Mouse (Mus musculus): ENCODE data around the gene Gm26897. TPM values are rescaled to one million over a fixed set of nuclear protein-coding genes. Genes with fewer than 3 reads are reported as not detected.

Gene Gm26897
- polyA plus RNA-seq, 2 experiments from 2014 or later: not detected

DNA sequence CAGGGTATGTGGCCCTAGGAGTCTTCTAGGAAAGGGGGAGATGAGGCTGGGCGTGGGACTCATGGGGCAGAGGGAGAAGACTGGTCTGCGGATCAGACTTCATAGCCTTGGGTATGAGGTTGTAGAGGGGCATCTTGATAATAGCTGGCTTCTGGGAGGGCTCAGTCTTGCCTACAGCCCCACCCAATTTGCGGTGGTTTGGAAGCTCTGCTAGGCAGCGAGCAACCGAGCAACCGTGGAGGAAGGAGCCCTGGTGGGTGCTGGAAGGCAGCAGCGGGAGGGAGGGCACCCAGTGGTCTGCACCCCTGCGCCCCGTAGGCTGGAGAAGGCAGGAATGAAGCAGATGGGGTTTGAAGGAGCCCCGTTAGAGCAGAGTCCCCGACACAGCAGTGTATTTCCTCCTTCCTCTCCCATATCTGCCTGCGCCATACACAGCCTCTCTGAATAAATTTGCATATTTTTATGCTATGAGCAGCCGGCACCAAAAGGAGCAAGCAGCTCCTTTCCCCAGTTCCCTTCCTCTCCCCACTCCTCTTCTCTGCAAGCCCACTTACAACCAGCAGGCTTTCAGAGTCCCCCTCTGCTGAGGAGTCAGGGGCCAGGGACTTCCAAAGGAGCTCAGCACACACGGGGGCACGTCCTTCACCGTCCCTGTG, 20.9 kb downstream of the Gm26897 start:
- no peak for ATAC-seq

DNA sequence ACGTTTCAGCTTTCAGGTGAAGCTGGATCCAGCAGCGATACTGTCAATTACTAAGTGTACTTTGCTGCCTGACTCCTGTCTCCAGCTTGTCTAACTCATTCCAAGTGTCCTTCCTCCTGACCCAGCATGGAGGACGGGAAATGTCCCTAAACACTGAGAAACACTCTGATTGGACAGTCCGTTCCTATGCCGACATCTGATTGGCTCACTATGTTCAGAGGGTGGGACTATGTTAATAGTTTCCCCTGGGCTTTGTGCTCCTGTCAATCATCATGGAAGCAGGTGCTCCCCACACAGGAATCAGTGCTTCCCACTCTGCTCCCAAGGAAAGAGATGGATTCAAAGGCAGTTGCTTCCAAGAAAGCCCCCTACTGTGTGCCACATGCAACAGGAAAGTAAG, 21.6 kb downstream of the Gm26897 start:
- no peak for ATAC-seq

DNA sequence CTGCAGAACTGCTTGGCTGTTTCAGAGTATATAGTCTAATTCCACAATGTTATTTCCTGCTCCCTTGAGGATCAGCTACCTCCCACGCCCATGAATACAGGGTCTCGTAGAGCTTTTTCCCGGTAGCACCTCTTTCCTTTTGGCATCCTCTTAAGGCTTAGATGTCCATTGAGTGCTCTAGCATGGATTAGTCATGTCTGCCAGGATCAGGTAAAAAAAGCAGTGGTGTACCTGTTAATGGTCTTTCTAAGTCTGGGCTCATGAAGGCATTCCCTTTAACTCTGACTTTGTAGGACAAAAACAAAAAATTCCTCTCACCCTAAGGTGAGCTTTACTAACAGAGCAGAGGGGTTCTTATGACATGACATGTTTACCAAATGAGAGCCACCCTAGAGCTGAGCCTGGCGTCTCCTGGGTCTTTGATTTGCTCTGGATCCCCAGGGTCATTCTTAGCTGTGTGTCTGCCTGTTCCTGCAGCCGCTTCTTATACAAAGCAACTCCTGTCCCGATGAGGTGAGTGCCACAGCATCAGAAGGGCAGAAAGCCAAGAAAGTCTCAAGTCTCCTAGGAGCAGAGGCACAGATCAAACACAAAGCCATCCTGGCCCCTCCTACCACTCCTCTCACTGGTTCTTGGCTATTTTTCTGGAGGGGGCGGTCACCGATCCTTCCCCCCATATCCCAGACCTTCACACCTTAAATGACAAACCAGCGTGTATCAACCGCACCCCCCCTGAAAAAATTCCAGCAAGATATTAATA, 27.2 kb downstream of the Gm26897 start:
- no peak for ATAC-seq

DNA sequence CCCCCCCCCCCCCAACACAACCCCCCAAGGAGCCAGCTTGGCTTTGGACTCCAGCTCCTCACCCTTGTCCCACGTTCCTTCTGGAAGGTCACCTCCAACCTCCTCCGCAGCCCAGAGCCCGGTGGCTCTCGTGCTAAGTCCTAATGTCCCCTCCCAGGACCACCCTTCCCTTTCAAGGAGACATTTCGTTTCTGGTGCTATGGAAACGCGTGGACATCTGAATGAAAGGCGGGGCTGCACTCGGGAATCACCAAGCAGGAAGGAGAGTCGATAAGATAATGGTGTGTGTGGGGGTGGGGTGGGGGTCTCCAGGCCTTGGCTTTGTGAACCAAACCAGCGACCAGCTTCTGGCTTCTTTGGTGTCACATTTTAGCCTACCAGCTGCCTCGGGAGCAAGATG, 27.9 kb downstream of the Gm26897 start:
- no peak for ATAC-seq

DNA sequence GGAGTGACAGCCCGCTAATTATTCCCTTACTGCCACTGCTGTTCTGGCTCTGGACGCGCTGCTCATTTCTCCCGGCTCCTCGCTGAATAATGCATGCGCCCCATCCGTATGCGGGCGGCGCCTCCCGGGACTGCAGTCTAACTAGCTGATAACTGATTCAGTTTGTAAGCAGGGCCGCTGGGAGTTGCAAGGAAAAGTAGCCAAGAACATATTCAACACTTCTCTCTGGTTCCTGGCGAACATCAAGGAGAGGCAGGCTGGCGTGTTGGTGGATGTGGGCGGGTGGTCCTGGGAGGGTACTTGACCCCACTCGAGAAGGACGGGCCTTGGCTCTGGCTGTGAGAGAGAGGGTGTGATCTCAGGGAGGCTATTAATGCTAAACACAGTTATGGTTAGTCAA, 28.4 kb downstream of the Gm26897 start:
- ATAC-seq: no peak

GRCm38 (mm10) chr5:111765671-111766290, 32.1 kb downstream of the Gm26897 start:
- no peak for ATAC-seq

DNA sequence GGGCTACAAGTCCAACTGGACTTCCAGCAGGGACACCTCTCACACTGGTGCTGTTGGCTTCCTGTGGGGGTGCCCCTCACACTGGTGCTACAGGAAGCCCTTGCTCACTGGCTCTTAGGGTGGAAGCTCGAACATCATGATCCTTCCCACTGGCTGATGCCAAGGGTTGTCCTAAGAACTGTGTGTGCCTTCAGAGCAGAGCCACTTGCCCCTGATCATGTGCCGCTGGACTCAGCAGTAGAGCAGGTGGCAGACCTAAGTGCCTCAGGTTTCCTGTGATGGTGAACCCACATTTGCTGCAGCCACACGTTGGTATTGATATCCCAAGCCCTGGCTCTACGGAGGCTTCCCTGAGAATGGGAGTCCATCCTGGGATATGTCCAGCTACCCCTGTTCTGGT, 33.0 kb downstream of the Gm26897 start:
- no peak for ATAC-seq

GRCm38 (mm10) chr5:111770266-111770665, 36.5 kb downstream of the Gm26897 start:
- ATAC-seq: no peak

DNA sequence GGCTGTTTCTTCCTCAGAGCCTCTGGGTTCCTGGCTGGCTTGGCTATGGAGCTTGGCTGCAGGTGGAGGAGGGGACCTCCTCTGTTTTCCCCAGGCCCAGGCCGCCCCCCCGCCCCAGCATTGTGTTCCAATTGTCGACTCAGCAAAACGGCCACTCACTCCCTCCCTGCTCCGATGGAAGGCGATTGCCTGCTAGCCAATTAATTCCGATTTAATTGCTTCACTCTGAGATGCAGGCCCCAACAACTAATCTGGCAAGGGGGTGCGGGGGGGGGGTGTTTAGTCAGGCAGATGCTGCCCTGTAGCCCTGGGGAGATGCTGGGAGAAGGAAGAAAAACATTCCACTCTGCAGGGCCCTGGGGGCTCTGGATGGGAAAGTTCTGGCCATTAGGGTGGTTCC, 38.4 kb downstream of the Gm26897 start:
- no peak for ATAC-seq

DNA sequence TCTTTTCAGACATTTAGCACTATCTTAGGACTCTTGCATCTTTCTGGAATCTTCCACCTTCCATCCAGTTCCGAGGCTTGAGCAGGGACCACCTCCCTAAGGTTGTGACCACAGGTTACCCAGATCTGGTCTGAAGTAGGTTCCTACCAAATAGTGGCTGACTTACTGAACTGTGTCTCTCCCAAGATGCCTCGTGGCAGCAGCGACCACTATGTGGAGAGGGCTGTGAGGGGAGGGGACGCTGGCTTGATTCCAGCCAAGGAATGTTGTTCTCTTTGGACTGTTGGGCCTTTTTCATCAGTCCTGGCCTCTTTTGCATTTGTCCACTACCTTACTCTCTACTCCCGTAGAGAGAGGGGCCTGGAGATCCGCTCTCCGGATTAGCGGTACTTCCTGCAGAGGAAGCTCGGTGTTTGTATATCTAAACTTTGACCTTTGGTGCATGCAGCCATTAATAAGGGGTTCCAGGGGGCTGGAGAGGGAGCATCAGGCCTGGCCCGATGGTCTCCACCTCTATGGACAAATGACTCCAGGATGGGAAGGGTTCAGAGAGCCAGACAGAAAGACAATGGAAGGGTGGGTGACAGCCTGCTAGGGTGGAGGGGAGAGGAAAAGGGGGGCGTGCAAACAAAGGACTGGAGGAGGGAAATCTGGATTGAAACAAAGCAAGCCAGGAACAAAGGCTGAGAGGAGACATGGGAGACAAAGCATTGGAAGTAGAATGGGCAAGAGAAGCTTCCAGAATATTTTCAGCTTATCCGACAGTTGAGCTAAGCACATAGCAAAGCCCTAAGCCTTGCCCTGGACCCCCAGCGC, 39.1 kb downstream of the Gm26897 start:
- ATAC-seq: no peak

DNA sequence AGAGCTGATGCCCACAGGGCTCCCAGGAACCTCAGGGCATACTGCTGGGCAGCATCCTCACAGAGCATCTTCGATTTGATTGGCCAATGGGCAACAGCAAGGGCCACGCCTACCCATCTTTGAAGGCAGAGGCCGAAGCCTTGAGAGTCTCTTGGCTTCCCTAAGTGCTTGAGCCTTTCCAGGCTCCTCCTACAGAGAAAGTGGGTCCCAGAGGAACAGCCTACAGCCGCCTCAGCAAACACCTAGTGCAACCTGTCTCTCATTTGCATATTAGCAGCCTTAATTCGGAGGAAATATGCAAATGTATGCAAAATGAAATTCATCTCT, 39.6 kb downstream of the Gm26897 start:
- no peak for ATAC-seq

DNA sequence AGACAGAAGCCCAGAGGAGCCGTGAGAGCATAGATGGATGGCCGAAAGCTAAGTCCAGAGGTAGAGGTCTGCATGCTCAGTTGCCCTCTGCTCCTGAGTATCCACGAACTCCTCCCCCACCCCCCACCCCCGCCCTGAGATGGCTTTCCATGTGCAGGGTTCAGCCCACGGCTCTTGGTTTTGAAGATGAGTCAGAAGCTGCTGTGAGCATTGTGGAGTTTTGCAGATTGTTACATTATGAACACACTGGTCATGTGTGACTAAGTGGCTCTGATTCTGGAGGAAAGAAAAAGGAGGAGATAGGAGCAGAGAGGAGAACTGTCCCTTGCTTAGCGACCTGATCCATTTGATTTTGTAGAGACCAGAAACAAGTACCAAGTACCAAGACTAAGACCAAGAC, 42.5 kb downstream of the Gm26897 start:
- no peak for ATAC-seq

DNA sequence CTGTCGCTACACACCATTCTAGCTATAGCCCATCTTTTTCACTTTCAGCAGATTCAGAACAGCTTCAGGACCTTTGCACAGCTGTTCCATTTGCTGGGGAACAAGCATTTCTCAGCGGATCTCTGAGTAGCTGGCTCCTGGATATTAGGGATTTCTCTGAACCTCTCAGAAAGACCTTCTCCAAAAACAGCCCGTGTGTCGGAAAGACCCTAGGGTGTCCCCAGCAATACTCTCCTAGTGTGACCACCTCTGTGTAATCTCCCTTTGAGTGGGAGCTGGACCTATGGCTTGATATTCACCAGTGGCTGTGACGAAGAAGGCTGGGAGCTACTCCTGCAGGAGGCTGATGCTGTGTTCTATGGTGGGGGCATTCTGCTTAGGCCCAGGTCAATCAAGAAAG, 44.4 kb downstream of the Gm26897 start:
- no peak for ATAC-seq

DNA sequence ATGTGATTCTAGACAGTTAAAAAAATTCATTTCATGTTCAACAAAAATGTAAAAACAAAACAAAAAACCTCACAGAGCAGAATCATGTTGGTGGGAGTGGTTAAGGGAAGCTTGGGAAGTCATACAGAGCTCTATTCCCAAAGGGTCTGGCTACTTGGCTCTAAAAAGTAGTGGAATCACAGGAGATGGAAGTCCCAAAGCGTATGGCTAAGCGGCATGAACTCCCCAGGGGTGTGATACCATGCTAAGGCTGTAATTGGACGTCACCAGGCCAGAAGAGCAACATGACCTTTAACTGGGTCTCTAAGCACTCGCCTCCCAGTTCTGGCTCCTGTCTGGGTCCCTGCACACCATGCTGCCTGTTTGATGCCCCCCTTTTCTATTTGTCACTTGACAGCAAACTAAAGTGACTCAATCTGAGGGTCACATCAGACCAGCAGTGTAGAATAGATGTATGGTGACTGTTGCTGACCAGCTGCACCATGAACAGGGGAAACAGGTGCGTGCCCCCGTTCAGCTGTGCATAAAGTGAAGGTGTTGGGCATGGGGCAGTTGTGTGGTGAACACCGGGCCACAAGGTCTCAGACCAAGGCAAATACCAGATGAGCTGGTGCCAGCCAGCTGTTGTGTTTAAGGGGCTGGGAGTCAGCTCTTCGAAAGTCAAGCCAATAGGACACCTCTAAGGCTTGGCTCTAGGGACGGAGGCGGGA, 46.2 kb downstream of the Gm26897 start:
- ATAC-seq: no peak
